Mouse (Mus musculus) embryonic fibroblast, embryonic 13.5 days (primary cell): ENCODE results near the gene Parp6.

Source experiments
- CTCF ChIP-seq: IDR thresholded peaks from 2 replicates; pipeline ENCODE4 v1.5.1; 2011; ENCODE audit warnings: mild to moderate bottlenecking, control low read depth, low read length, moderate library complexity, borderline replicate concordance; ENCODE audit not compliant: insufficient read depth
- POLR2A ChIP-seq: IDR thresholded peaks from 2 replicates; pipeline ENCODE4 v1.6.1; 2011; ENCODE audit warnings: low read depth, mild to moderate bottlenecking, control low read depth, low read length, moderate library complexity

- TF ChIP-seq CTCF (no peak), POLR2A (no peak)
Measured at GRCm38 (mm10) chr9:59672195-59672894, 55.3 kb downstream of the Parp6 start.
